Mouse (Mus musculus) hindbrain, embryonic 13.5 days (tissue): Measurements from ENCODE around the gene Camk1d. TPM values are rescaled to one million over a fixed set of nuclear protein-coding genes. Genes with fewer than 3 reads are reported as not detected.

Experiments
- ATAC-seq: fragments of 200-750 bp; cut with Nextera tagmentation; 2 replicates; pipeline ENCODE4 v1.8.0; 2017; ENCODE audit warnings: moderate TSS enrichment; ENCODE audit not compliant: low FRiP score
- H3K27ac ChIP-seq: fragments of 300-500 bp; sonication (generic); 2 replicates; pipeline ENCODE4 v1.5.1; 2015; ENCODE audit warnings: inconsistent platforms, mild to moderate bottlenecking, moderate library complexity
- H3K27me3 ChIP-seq: fragments of 300-500 bp; sonication (generic); 2 replicates; pipeline ENCODE4 v1.6.1; 2015; ENCODE audit warnings: mild to moderate bottlenecking, inconsistent platforms
- H3K36me3 ChIP-seq: fragments of 300-500 bp; sonication (generic); 2 replicates; pipeline ENCODE4 v1.6.1; 2015; ENCODE audit warnings: mild to moderate bottlenecking, inconsistent platforms
- H3K4me1 ChIP-seq: fragments of 300-500 bp; sonication (generic); replicated peaks from 2 replicates; pipeline ENCODE4 v1.6.1; 2015; ENCODE audit warnings: inconsistent platforms
- H3K4me2 ChIP-seq: fragments of 300-500 bp; sonication (generic); 2 replicates; pipeline ENCODE4 v1.6.1; 2015; ENCODE audit warnings: inconsistent platforms, mild to moderate bottlenecking, moderate library complexity
- H3K4me3 ChIP-seq: fragments of 300-500 bp; sonication (generic); 2 replicates; pipeline ENCODE4 v1.5.1; 2015; ENCODE audit warnings: mild to moderate bottlenecking, inconsistent platforms
- H3K9ac ChIP-seq: fragments of 300-500 bp; sonication (generic); 2 replicates; pipeline ENCODE4 v1.6.1; 2015; ENCODE audit warnings: mild to moderate bottlenecking, inconsistent platforms
- H3K9me3 ChIP-seq: fragments of 300-500 bp; sonication (generic); 2 replicates; pipeline ENCODE4 v1.6.1; 2016; ENCODE audit warnings: inconsistent platforms
- WGBS: fragments of 180-500 bp; shearing (Covaris S2); methylation state at CpG from one replicate; pipeline ENCODE4 v1.1.7; 2015; 5-methylcytosine and 5-hydroxymethylcytosine counted together
- polyA plus RNA-seq: library from polyadenylated mRNA; unstranded; fragments of >200 nt; fragmentation: Nextera tagmentation; extraction: Ambion mirVana; gene quantifications from 2 replicates; pipeline ENCODE4 v1.2.1, GENCODE M21; 2015

The Camk1d gene
- polyA plus RNA-seq, 1 experiment from 2014 or later, result 3.5 TPM

DNA sequence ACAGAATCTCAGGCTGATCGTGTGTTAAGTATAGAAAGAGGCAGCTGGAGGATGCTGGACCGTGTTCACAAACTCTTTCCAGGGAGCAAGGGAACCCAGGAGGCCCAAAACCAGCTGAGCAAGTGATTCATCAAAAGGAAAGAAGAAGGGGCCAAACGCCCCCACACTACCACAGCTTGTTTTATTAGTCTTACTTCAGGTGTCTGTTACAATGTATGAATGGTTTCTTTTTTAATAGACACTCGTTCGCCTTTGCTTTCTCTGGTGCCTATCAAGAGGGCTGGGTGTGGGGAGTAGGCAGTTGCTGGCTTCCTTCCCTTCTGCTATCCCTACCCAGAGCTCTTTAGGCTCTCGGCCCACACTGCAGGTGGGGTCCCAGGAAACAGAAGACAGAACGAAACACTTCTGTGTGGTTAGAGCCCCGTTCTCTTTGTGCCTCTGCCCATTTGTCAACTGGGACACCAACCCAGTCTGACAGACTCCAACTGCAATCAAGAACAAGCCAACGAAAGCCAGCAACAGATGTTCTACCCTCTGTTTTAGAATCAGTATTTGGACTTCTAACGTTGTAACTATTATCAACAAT is 62.9 kb downstream of the Camk1d start:
- Histone ChIP-seq H3K4me2 (no peak overlapping the region), H3K4me3 (no peak overlapping the region)
- WGBS, result 86% methylated on average over 10 of the region's 10 CpGs

GRCm38 (mm10) chr2:5649226-5649625 is 65.1 kb downstream of the Camk1d start:
- Histone ChIP-seq H3K9me3 (no peaks in the 10 kb centered on the region), H3K9ac (no peak overlapping the region)

More for the DNA sequence above, 62.9 kb downstream of the Camk1d start:
- H3K27me3 ChIP-seq, result no peaks in the 10 kb centered on the region
- H3K9me3 ChIP-seq, result no peaks in the 10 kb centered on the region
- no peaks in the 10 kb centered on the region for H3K4me1 ChIP-seq
- ATAC-seq, result no peak
- H3K9ac ChIP-seq, result no peak overlapping the region
- no peaks in the 10 kb centered on the region for H3K36me3 ChIP-seq
- H3K27ac ChIP-seq, result no peak overlapping the region

GRCm38 (mm10) chr2:5648764-5649163 is 65.6 kb downstream of the Camk1d start:
- H3K9me3 ChIP-seq, result no peaks in the 10 kb centered on the region
- no peak overlapping the region for H3K4me2 ChIP-seq
- H3K36me3 ChIP-seq, result no peaks in the 10 kb centered on the region
- H3K27me3 ChIP-seq, result no peaks in the 10 kb centered on the region
- H3K4me1 ChIP-seq, result no peaks in the 10 kb centered on the region
- no peak overlapping the region for H3K4me3 ChIP-seq
- H3K27ac ChIP-seq, result no peak overlapping the region
- ATAC-seq, result no peak
- H3K9ac ChIP-seq, result no peak overlapping the region
- 75% methylated on average over 6 of the region's 6 CpGs for WGBS

More at GRCm38 (mm10) chr2:5649226-5649625, 65.1 kb downstream of the Camk1d start:
- H3K36me3 ChIP-seq, result no peaks in the 10 kb centered on the region
- no peaks in the 10 kb centered on the region for H3K4me1 ChIP-seq
- no peak overlapping the region for H3K4me3 ChIP-seq
- no peak for ATAC-seq
- 85% methylated on average over 5 of the region's 5 CpGs for WGBS
- no peaks in the 10 kb centered on the region for H3K27me3 ChIP-seq
- no peak overlapping the region for H3K27ac ChIP-seq
- H3K4me2 ChIP-seq, result no peak overlapping the region

DNA sequence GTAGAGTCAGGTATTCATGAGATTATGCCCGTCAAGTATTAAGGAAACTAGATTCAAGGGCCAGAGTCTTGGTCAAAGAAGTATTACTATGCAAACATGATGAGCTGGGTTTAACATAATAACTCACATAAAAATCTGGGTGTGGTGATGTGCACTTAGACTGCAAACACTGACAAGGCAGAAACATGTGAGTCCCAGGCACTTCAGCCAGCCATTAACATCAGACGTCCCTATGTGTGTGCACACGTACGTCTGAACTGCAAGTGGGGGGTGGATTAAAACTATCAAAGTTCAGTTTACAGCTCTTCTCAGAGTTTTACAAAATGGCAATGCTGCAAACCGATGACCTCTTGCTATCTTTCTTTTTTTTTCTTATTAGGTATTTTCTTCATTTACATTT is 68.0 kb downstream of the Camk1d start:
- Histone ChIP-seq H3K9me3 (no peaks in the 10 kb centered on the region), H3K4me2 (no peak overlapping the region), H3K36me3 (no peaks in the 10 kb centered on the region), H3K9ac (no peak overlapping the region), H3K4me3 (no peak overlapping the region), H3K27me3 (no peaks in the 10 kb centered on the region), H3K4me1 (0 out of 2 replicates have a peak, but pooled peaks cover 3% of the 10 kb centered on the region), H3K27ac (no peak overlapping the region)
- ATAC-seq, result no peak
- 90% methylated on average over 5 of the region's 5 CpGs for WGBS

DNA sequence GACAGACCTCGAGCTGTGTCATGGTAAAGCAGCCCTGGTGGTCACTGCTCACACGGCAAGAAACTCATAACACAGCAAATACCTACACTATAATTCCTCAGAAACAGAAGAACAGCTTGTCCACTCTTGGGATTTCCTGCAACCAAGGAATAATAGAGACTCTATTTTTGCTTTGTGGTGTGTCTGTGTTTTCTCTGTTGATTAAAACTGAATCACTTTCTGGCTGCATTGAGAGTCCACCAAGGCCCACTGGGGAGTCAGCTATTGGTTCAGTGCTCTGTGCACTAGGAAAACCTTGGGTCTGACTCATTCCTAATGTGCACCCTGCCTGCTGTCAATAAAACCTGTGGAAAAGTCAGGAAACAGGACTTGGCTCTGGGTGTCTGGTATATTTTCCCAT is 68.7 kb downstream of the Camk1d start:
- 89% methylated on average over 2 of the region's 2 CpGs for WGBS
- Histone ChIP-seq H3K36me3 (no peaks in the 10 kb centered on the region), H3K4me3 (no peak overlapping the region), H3K4me1 (0 out of 2 replicates have a peak, but pooled peaks cover 3% of the 10 kb centered on the region), H3K9me3 (no peaks in the 10 kb centered on the region), H3K27ac (no peak overlapping the region), H3K9ac (no peak overlapping the region), H3K27me3 (no peaks in the 10 kb centered on the region), H3K4me2 (no peak overlapping the region)
- no peak for ATAC-seq

GRCm38 (mm10) chr2:5643937-5644336 is 70.4 kb downstream of the Camk1d start:
- 81% methylated on average over 3 of the region's 3 CpGs for WGBS

DNA sequence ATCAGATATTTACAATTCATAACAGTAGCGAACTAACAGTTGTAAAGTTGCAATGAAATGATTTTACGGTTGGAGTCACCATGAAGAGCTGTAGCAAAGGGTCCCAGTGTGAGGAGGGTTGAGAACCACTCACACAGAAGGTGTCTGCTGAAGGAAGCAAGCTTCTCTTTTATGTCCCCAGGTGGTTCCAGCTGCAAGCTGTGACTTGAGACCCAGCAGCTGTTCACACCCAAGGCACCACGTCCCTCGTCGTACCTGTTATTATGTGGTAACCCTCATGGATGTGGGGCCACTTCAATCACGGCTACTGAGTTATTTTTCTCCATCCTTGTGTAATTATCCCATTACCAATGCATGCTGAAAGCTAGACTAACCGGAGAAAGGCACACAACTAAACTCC is 71.1 kb downstream of the Camk1d start:
- 80% methylated on average over 7 of the region's 7 CpGs for WGBS
- Histone ChIP-seq H3K4me2 (no peak overlapping the region), H3K9ac (no peak overlapping the region), H3K27ac (no peak overlapping the region), H3K27me3 (no peaks in the 10 kb centered on the region), H3K36me3 (no peaks in the 10 kb centered on the region), H3K4me3 (no peak overlapping the region), H3K4me1 (0 out of 2 replicates have a peak, but pooled peaks cover 3% of the 10 kb centered on the region), H3K9me3 (no peaks in the 10 kb centered on the region)
- no peak for ATAC-seq

More at GRCm38 (mm10) chr2:5643937-5644336, 70.4 kb downstream of the Camk1d start:
- no peak for ATAC-seq
- no peak overlapping the region for H3K4me3 ChIP-seq
- no peaks in the 10 kb centered on the region for H3K36me3 ChIP-seq
- H3K4me2 ChIP-seq, result no peak overlapping the region
- no peaks in the 10 kb centered on the region for H3K27me3 ChIP-seq
- H3K9me3 ChIP-seq, result no peaks in the 10 kb centered on the region
- no peak overlapping the region for H3K27ac ChIP-seq
- no peak overlapping the region for H3K9ac ChIP-seq
- H3K4me1 ChIP-seq, result 0 out of 2 replicates have a peak, but pooled peaks cover 3% of the 10 kb centered on the region

GRCm38 (mm10) chr2:5642624-5643023 is 71.7 kb downstream of the Camk1d start:
- no peak overlapping the region for H3K4me2 ChIP-seq
- no peaks in the 10 kb centered on the region for H3K36me3 ChIP-seq
- no peak overlapping the region for H3K4me3 ChIP-seq
- WGBS, result 69% methylated on average over 5 of the region's 5 CpGs
- no peak for ATAC-seq
- H3K9me3 ChIP-seq, result no peaks in the 10 kb centered on the region
- 0 out of 2 replicates have a peak, but pooled peaks cover 3% of the 10 kb centered on the region for H3K4me1 ChIP-seq
- H3K9ac ChIP-seq, result no peak overlapping the region
- no peaks in the 10 kb centered on the region for H3K27me3 ChIP-seq
- no peak overlapping the region for H3K27ac ChIP-seq

- Histone ChIP-seq H3K27me3 (no peaks in the 10 kb centered on the region), H3K4me2 (no peak overlapping the region), H3K27ac (no peak overlapping the region), H3K4me1 (0 out of 2 replicates have a peak, but pooled peaks cover 3% of the 10 kb centered on the region), H3K9me3 (no peaks in the 10 kb centered on the region), H3K36me3 (no peaks in the 10 kb centered on the region), H3K4me3 (no peak overlapping the region), H3K9ac (no peak overlapping the region)
- no peak for ATAC-seq
- 76% methylated on average over 5 of the region's 5 CpGs for WGBS
Measured at GRCm38 (mm10) chr2:5641678-5642077, 72.6 kb downstream of the Camk1d start.

DNA sequence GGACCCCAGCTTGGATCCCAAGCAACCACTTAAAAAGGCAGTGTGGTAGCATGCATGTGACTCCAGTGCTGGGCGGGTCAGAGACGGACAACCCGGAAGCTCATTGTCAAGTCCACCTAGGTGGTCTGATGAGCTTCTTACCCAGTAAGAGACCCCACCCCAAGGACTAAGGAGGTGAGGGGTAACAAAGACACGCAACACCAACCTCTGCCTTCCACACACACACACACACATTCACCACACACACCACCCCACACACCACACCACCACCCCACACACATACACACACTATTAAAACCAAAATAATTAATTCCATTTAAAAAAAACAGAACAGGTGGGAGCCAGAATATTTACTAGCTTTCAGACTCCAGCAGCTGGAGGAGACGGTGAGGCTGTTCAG is 73.7 kb downstream of the Camk1d start:
- H3K27ac ChIP-seq, result no peak overlapping the region
- no peak overlapping the region for H3K4me3 ChIP-seq
- H3K4me2 ChIP-seq, result no peak overlapping the region
- WGBS, result 83% methylated on average over 5 of the region's 5 CpGs
- no peaks in the 10 kb centered on the region for H3K27me3 ChIP-seq
- H3K9me3 ChIP-seq, result no peaks in the 10 kb centered on the region
- H3K36me3 ChIP-seq, result no peaks in the 10 kb centered on the region
- H3K9ac ChIP-seq, result no peak overlapping the region
- no peak for ATAC-seq
- H3K4me1 ChIP-seq, result 0 out of 2 replicates have a peak, but pooled peaks cover 3% of the 10 kb centered on the region

DNA sequence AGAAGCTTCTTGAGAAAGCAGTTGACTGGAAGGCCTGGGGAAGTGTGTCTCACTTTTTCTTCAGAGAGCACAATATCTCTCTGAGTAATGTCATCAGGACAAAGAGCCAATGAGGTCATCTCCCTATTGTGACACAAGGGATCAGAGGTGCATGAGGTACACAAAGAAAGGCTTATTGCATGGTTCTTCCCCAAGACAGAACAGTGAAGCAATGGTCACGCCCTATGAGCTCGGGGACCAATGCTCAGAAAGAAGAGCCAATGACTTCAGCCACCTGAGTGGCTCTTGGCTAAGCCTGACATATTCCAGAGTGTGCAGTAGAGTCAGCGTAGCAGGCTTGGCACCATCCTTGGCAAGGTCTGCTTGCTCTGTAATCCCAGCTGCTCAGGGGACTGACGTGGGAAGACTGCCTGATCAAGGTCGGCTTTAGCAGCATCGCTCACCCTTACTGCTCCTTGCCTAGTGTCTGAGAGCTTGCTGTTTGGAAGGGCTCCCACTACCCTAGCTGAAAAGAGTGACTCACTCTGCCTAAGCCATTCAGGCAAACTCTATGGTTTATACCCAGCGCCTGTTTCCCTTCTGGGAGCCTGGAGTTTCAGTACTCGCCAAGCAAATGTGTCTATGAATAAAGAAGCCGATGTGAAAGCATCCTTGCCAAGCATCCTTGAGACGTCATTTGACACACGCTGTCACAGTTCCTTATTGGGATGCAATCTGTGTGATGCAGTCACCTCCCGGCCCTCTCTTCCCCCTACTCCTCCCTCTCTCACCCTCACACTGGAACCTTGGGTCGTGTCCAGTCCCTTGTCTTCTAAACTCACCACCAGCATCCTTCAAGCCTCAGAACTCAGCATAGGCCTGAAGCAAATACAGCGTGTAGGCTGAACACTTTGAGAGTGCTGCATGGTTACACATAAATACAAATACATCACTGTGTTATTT is 77.2 kb downstream of the Camk1d start:
- 85% methylated on average over 14 of the region's 14 CpGs for WGBS
- Histone ChIP-seq H3K4me3 (no peak overlapping the region), H3K4me2 (no peak overlapping the region), H3K36me3 (no peaks in the 10 kb centered on the region), H3K9me3 (no peaks in the 10 kb centered on the region), H3K9ac (no peak overlapping the region), H3K27me3 (no peaks in the 10 kb centered on the region), H3K4me1 (0 out of 2 replicates have a peak, but pooled peaks cover 3% of the 10 kb centered on the region), H3K27ac (no peak overlapping the region)
- ATAC-seq, result no peak

GRCm38 (mm10) chr2:5632355-5632684 is 82.0 kb downstream of the Camk1d start:
- no peak overlapping the region for H3K4me3 ChIP-seq
- no peak overlapping the region for H3K9ac ChIP-seq
- H3K27me3 ChIP-seq, result no peaks in the 10 kb centered on the region
- H3K36me3 ChIP-seq, result no peaks in the 10 kb centered on the region
- H3K4me2 ChIP-seq, result no peak overlapping the region
- 86% methylated on average over 6 of the region's 6 CpGs for WGBS
- no peaks in the 10 kb centered on the region for H3K9me3 ChIP-seq
- H3K27ac ChIP-seq, result no peak overlapping the region
- ATAC-seq, result no peak
- no peaks in the 10 kb centered on the region for H3K4me1 ChIP-seq
